Mouse (Mus musculus): Measurements from ENCODE around the gene Mgat4b. TPM values are rescaled to one million over a fixed set of nuclear protein-coding genes. Genes with fewer than 3 reads are reported as not detected.

Gene Mgat4b
- polyA plus RNA-seq, 1 experiment: 89.2 TPM

DNA sequence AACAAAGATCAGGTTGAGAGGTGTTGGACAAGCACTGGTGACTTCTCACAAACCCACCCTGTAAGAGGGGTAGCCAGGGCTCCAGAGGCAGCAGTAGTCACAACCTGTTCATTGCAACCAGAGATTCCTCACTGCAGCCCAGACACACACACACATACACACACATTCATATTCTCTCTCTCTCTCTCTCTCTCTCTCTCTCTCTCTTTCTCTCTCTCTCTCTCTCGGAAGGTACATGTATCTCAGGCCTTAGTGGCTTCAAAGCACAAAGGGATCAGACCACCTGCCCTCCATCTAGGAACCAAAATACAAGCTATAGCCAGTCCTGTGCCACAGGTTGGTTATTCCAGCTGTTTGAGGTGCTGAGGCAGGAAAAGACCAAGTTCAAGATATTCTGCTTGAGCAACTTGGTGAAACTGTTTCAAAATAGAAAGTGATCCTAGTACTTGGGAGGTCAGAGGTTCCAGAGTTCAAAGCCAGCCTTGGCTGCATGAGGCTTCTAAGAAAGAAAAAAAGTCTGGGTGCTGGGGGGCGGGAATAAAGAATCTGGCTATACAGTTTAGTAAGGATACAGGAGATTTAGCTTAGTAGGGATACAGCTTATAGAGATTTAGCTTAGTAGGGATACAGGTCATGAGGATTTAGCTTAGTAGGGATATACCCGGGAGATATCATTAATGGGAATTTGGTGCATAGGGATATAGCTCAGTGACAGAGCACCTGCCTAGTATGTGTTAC is 801 bp downstream of the Mgat4b start:
- Histone ChIP-seq H3K4me3 (peak overlapping the region; percentile 86), H3K79me2 (ENCODE audit: control insufficient read depth, insufficient read depth) (peaks cover 40% of the 10 kb centered on the region), H3K27me3 (ENCODE audit: control insufficient read depth, insufficient read depth, insufficient read length) (no peaks in the 10 kb centered on the region), H3K36me3 (ENCODE audit: control insufficient read depth, insufficient read depth) (peaks cover 22% of the 10 kb centered on the region), H3K4me2 (ENCODE audit: low read depth) (peak overlapping the region; percentile 80), H3ac (ENCODE audit: control insufficient read depth, insufficient read length) (peak overlapping the region; percentile 29)
- TF ChIP-seq E2F4 (IDR thresholded peaks at IDR 0.05; ENCODE audit: insufficient read depth): no peak
- no peak for TF ChIP-seq REST (IDR thresholded peaks at IDR 0.05; ENCODE audit: insufficient read depth, insufficient read length)
- TF ChIP-seq MYOG (IDR thresholded peaks at IDR 0.05; ENCODE audit: control insufficient read depth in 1 of 3, insufficient read depth in 1 of 3, insufficient read length in 2 of 3, low read depth in 2 of 3): no peak
- no peak for TF ChIP-seq TCF12 (IDR thresholded peaks at IDR 0.05; ENCODE audit: insufficient read depth, poor library complexity, severe bottlenecking)
- TF ChIP-seq POLR2AphosphoS2 (IDR thresholded peaks at IDR 0.05; ENCODE audit: insufficient read length, low read depth): no peak
- TF ChIP-seq USF1 (IDR thresholded peaks at IDR 0.05; ENCODE audit: low read depth): no peak
- no peak for TF ChIP-seq SRF (IDR thresholded peaks at IDR 0.05; ENCODE audit: control insufficient read depth, insufficient read length, low read depth)
- no peak for TF ChIP-seq MYOD1 (IDR thresholded peaks at IDR 0.05; ENCODE audit: control insufficient read depth in 1 of 3, insufficient read length in 2 of 3, low read depth in 2 of 3)
- TF ChIP-seq TCF3 (IDR thresholded peaks at IDR 0.05; ENCODE audit: insufficient read length, low read depth): no peak
- no peak for TF ChIP-seq CEBPB (IDR thresholded peaks at IDR 0.05; ENCODE audit: insufficient read depth, poor library complexity, severe bottlenecking)
- TF ChIP-seq POLR2A (IDR thresholded peaks at IDR 0.05; ENCODE audit: insufficient read length, low read depth): no peak
- TF ChIP-seq MAX (IDR thresholded peaks at IDR 0.05; ENCODE audit: low read depth): no peak

- H3K4me2 ChIP-seq (ENCODE audit: low read depth): peak overlapping the region; percentile 89
- no peaks in the 10 kb centered on the region for H3K27me3 ChIP-seq (ENCODE audit: control insufficient read depth, insufficient read depth, insufficient read length)
- no peak overlapping the region for H3ac ChIP-seq (ENCODE audit: control insufficient read depth, insufficient read length)
- H3K79me2 ChIP-seq (ENCODE audit: control insufficient read depth, insufficient read depth): peaks cover 33% of the 10 kb centered on the region
- peaks cover 14% of the 10 kb centered on the region for H3K36me3 ChIP-seq (ENCODE audit: control insufficient read depth, insufficient read depth)
- no peak overlapping the region for H3K4me3 ChIP-seq
- TF ChIP-seq POLR2A (IDR thresholded peaks at IDR 0.05; ENCODE audit: insufficient read length, low read depth) (peak; percentile 28), CEBPB (IDR thresholded peaks at IDR 0.05; ENCODE audit: insufficient read depth, poor library complexity, severe bottlenecking) (peak; percentile 98), TCF12 (IDR thresholded peaks at IDR 0.05; ENCODE audit: insufficient read depth, poor library complexity, severe bottlenecking) (no peak), E2F4 (IDR thresholded peaks at IDR 0.05; ENCODE audit: insufficient read depth) (no peak)
Observed at GRCm38 (mm10) chr11:50212060-50212739, 1.5 kb downstream of the Mgat4b start.

DNA sequence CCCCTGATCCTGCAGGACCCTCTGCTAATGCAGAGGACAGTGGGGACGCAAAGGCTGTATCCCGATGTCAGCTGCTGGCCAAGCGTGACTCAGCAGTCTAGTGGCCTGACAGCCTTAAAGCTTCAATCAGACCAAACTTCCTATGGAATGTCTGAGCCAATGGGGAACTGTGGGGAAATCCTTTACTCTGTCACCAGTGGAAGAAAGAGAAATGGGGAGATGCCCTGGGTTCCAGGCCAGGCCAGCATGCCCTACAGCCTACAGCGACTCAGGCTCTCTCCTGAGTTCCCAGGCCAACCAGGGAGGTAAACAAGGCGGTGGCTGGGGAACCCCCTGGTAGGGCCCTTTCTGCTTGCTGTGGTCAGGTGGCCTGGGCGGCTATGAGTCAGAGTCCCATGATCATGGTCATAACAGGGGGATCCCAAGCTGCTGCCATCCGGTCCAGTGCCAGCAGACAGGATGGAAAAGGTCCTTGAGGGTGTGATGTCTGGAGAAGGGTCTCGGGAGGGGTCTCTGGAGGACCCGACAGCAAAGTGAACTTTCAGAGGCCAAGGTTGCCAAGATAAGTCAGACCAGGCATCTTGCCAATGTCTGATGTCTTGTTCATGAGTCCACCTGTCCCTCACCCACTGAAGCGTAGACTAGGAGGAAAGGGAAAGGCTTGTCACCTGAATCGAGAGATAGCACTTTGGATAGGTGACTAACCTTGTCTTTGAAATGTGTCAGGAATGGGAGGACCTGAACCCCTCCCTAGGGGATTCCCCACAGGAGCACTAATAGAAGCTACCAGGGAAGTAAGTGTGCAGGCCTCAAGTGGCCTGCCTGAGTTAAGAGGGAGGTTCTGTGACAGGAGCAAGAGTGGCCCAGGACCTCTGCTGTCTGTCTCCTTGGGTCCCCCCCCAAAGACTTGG is 2.4 kb downstream of the Mgat4b start:
- Histone ChIP-seq H3K79me2 (ENCODE audit: control insufficient read depth, insufficient read depth) (peaks cover 24% of the 10 kb centered on the region), H3K4me2 (ENCODE audit: low read depth) (peak overlapping the region; percentile 89), H3K27me3 (ENCODE audit: control insufficient read depth, insufficient read depth, insufficient read length) (no peaks in the 10 kb centered on the region), H3ac (ENCODE audit: control insufficient read depth, insufficient read length) (no peak overlapping the region), H3K36me3 (ENCODE audit: control insufficient read depth, insufficient read depth) (peaks cover 8% of the 10 kb centered on the region), H3K4me3 (no peak overlapping the region)
- TF ChIP-seq REST (IDR thresholded peaks at IDR 0.05; ENCODE audit: insufficient read depth, insufficient read length) (no peak), MYOD1 (IDR thresholded peaks at IDR 0.05; ENCODE audit: control insufficient read depth in 1 of 3, insufficient read length in 2 of 3, low read depth in 2 of 3) (peak in 2 of 3 experiments; percentile 64 to 78), SRF (IDR thresholded peaks at IDR 0.05; ENCODE audit: control insufficient read depth, insufficient read length, low read depth) (no peak), TCF12 (IDR thresholded peaks at IDR 0.05; ENCODE audit: insufficient read depth, poor library complexity, severe bottlenecking) (peak; percentile 54), MAX (IDR thresholded peaks at IDR 0.05; ENCODE audit: low read depth) (no peak), TCF3 (IDR thresholded peaks at IDR 0.05; ENCODE audit: insufficient read length, low read depth) (no peak), MYOG (IDR thresholded peaks at IDR 0.05; ENCODE audit: control insufficient read depth in 1 of 3, insufficient read depth in 1 of 3, insufficient read length in 2 of 3, low read depth in 2 of 3) (peak in 2 of 3 experiments; percentile 20 to 70), POLR2A (IDR thresholded peaks at IDR 0.05; ENCODE audit: insufficient read length, low read depth) (peak; percentile 59), POLR2AphosphoS2 (IDR thresholded peaks at IDR 0.05; ENCODE audit: insufficient read length, low read depth) (peak; percentile 66), E2F4 (IDR thresholded peaks at IDR 0.05; ENCODE audit: insufficient read depth) (no peak), CEBPB (IDR thresholded peaks at IDR 0.05; ENCODE audit: insufficient read depth, poor library complexity, severe bottlenecking) (no peak), USF1 (IDR thresholded peaks at IDR 0.05; ENCODE audit: low read depth) (peak; percentile 93)

- peaks cover 9% of the 10 kb centered on the region for H3K79me2 ChIP-seq (ENCODE audit: control insufficient read depth, insufficient read depth)
- no peaks in the 10 kb centered on the region for H3K36me3 ChIP-seq (ENCODE audit: control insufficient read depth, insufficient read depth)
Observed at GRCm38 (mm10) chr11:50214631-50215030, 3.9 kb downstream of the Mgat4b start.

More at GRCm38 (mm10) chr11:50214631-50215030, 3.9 kb downstream of the Mgat4b start:
- H3ac ChIP-seq (ENCODE audit: control insufficient read depth, insufficient read length): no peak overlapping the region
- no peaks in the 10 kb centered on the region for H3K27me3 ChIP-seq (ENCODE audit: control insufficient read depth, insufficient read depth, insufficient read length)
- H3K4me3 ChIP-seq: no peak overlapping the region
- H3K4me2 ChIP-seq (ENCODE audit: low read depth): no peak overlapping the region
- TF ChIP-seq TCF3 (IDR thresholded peaks at IDR 0.05; ENCODE audit: insufficient read length, low read depth) (no peak), POLR2AphosphoS2 (IDR thresholded peaks at IDR 0.05; ENCODE audit: insufficient read length, low read depth) (no peak), SRF (IDR thresholded peaks at IDR 0.05; ENCODE audit: control insufficient read depth, insufficient read length, low read depth) (no peak), MYOG (IDR thresholded peaks at IDR 0.05; ENCODE audit: control insufficient read depth in 1 of 3, insufficient read depth in 1 of 3, insufficient read length in 2 of 3, low read depth in 2 of 3) (no peak), MYOD1 (IDR thresholded peaks at IDR 0.05; ENCODE audit: control insufficient read depth in 1 of 3, insufficient read length in 2 of 3, low read depth in 2 of 3) (no peak), POLR2A (IDR thresholded peaks at IDR 0.05; ENCODE audit: insufficient read length, low read depth) (no peak), TCF12 (IDR thresholded peaks at IDR 0.05; ENCODE audit: insufficient read depth, poor library complexity, severe bottlenecking) (no peak), E2F4 (IDR thresholded peaks at IDR 0.05; ENCODE audit: insufficient read depth) (no peak), REST (IDR thresholded peaks at IDR 0.05; ENCODE audit: insufficient read depth, insufficient read length) (no peak), MAX (IDR thresholded peaks at IDR 0.05; ENCODE audit: low read depth) (no peak), USF1 (IDR thresholded peaks at IDR 0.05; ENCODE audit: low read depth) (no peak), CEBPB (IDR thresholded peaks at IDR 0.05; ENCODE audit: insufficient read depth, poor library complexity, severe bottlenecking) (no peak)
